Mouse (Mus musculus): ENCODE measurements around the gene Elmod1.

The Elmod1 gene

DNA sequence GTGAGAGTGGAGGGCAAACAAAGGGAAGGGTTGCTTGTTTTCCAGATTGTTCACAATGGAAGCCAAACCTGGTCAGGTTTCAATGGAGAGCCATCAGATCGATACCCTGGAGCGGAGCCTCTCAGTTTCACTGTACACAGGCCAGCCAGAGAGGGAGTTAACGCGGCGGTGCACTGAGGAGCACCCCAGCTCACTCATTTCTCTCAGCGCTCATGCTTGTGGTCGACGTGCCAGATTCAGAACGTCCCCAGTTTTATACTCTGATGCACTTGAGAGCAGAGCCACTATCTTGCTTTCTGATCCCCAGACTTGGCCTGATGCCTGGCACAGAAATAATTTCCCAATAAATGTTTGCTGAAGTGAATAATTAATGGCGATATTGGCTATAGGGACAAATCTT is 68.3 kb downstream of the Elmod1 start:
- no peak for DNase-seq

DNA sequence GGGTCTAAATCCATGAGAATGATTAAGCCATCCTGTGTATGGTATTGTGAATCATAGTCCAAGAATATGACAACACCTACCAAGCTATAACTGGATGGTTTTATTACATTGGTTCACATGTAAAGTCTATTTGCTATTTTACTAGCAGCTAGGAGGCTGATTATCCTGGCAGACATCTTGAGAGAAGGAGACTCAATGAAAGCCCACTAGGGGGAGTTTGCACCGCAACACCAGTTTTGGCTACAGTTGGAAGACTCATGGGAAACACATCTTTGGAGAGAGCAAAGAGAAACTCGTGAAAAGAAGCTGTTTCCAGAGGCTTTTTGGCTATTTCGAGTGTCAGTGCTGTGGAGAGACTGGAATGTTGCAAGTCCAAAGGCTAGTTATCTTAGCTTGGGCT is 69.7 kb downstream of the Elmod1 start:
- no peak for DNase-seq

DNA sequence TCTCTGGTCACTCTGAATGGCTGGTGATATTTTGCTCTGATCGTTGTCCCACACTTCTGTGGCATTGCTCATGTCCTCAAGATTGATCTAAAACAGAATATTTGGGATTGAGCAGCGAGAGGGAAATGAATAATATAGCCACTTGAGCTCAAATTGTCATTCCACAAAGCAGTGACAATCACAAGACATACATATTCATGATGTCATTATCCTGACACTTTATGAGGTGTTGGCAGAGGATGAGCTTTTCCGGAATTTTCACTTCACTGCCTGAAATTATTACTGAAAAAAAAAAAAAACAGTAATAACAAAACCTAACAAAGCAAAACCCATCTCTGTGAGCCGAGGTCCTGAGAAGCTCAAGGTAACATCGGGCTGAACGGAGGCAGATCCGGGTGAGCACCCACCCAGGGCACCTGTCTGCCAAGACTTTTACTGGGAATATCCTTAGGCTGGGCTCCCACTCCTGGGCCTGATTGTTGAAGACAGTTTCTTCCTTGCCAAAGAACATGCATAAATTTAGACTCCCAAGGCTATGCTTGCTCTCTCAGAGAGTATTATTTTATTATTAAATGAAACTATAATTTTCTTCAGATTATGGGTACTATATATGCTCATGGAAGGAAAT is 71.8 kb downstream of the Elmod1 start:
- no peak for DNase-seq

DNA sequence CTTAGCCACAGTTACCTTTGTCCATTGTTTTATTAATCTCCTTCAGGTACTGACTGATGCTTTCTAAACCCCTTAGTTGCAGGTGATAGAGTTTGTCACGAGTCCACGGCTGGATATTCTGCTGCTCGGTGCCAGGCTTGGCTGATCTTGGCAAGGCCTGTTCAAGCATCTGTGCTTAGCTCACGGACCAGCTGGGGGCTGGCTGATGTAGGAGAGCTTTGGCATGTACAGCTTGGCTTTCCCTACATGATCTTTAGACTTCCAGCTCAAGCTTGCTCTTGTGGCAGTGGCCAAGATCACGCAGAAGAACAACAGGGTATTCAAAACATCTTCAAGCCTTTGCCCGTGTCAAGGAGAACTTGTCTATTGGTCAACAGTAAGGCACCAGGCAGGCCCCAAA is 75.3 kb downstream of the Elmod1 start:
- DNase-seq = no peak

DNA sequence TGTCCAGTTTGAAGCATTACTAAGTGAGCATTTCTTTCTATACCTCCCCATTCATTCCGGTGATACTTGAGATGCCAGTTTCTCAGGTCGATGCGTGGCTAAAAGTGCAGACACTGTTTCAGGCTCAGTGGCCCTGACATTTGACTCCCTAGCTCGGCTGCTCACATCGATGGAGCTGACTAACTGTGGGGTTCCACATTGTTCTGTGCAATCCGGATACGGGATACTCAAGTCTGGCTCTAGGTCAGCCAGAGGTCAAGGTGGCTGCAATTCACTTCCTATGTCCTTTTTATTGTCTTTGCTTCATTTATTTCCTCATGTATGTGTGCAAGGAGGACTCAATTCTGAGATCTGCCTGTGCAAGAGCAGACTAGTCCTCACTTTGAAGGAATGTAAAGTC is 79.3 kb downstream of the Elmod1 start:
- DNase-seq = no peak

DNA sequence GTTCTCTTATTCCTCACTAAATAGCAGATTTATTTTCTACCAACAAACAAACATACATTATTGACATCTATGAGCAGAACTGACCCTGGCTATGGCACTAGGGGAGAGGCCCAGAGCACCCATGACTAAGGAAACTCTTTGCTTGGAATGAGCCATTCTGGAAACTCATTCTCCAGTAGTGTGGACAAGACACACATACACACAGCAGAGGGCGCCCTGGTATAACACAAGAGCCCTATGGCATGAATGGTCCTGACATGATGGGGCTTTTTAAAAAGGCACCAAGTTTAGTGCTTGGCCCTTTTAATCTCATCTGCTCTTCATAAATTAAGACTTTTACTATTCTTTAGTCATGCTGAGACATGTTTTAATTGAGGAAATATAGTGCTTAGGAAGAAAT is 85.0 kb downstream of the Elmod1 start:
- peak; percentile 17 for DNase-seq

DNA sequence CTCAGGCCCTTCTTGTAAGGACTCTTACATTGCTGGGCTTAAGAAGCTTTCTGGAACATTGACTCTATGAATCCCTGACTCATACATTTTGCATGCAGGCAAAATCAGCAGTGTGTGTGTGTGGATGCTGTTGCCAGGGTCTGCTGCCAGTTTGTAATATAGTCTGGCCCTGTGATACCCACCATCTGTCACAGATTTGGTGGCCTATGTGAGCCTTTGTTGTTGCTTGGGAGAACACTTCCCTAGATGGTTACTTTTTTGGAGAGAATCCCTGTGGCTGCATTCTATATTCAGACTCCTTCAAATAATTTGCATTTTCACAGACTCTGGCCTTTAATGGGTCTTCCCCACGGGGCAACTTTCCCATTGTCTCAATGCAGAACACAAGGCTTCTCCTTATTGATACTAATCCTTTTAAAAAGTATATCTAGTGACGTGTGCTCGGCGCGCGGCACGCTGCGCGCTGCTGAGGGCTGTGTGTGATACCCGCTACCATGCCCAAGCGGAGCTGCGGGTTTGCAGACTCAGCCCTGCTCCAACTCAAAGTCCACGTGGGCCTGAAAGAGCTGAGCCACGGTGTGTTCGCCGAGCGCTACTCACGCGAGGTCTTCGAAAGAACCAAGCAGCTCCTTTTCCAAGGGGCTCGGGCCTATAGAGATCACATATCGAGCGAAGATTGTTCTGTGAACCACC is 91.4 kb downstream of the Elmod1 start:
- no peak for DNase-seq

DNA sequence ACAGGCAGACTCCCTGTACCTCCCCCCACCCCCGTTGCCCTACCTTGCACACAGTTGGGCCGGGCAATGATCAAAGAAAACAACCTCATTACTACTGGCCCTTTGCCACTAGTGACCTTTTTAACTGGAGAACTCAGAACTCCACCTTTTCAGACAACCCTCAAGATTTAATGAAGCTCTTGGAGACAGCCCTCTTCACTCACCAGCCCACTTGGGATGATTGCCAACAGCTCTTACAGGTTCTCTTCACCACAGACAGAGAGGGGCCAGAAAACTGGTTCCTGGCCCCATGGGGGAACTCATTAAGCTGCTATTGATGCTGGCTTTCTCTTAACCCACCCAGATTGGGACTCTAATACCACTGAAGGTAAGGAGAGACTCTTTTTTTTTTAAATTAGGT is 97.7 kb downstream of the Elmod1 start:
- DNase-seq = peak; percentile 9

DNA sequence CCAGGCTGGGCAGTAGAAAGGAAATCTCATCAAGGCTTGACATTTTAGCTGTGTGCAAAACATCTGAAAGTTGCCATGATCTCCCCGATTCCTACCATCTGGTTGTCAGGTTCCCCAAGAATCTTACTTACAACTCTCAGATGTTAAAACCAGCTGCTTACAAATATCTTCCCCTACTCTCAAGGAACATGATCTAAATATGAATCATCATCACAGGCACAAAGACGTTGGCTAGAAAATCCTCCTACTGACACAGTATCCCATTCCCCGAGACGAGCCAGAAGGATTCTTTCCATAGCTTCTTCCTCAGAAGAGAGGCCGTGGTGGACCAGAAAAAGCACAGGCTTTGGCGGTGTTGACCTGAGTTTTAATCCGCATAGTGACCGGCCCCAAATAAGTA is 101.9 kb downstream of the Elmod1 start:
- no peak for DNase-seq

Data from lung, postnatal 36 days (tissue).